Mouse (Mus musculus): ENCODE results near the gene Reps2.

Reps2 gene

GRCm38 (mm10) chrX:162589173-162589805, 54.2 kb downstream of the Reps2 start:
- no peak for DNase-seq (ENCODE audit: low spot score in 2 of 2)

DNA sequence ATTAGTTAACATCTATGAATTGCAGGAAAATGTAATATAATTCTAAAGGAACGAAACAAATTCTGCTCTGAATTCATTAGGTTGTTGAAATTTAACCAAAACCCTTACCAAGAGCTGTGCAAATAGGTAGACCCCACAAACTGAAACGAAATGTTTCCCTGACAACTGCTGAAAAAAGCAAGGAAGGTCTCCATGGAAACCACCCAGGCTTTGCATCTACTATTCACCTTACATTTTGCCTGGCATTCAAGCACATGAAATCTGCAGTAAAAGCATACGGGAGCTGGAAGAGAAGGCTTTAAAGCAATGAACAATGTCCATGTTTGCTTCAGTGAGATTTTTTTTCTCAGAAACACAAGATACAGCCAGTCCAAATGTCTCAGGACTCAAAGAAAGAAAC, 59.1 kb downstream of the Reps2 start:
- DNase-seq (ENCODE audit: low spot score in 2 of 2): no peak

DNA sequence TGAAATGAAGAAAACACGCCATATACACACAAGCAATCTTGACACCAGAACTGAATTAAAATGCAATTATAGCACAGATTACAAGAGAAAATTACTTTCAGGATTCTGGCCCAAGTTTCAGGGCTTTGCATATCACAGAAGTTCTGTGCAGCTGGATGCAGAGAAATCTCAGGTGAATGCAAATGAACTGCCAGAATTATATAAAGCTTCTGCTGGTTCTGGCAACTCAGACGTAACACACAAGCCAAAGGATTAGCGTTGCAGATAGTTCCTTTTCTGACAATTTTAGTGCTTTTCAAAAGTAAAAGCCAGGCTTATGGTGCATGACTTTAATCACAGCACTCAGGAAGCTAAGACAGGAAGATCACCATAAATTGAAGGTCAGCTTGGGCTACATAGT, 62.9 kb downstream of the Reps2 start:
- no peak for DNase-seq (ENCODE audit: low spot score in 2 of 2)

GRCm38 (mm10) chrX:162568439-162568838, 75.0 kb downstream of the Reps2 start:
- DNase-seq (ENCODE audit: low spot score in 2 of 2): no peak

- no peak for DNase-seq (ENCODE audit: low spot score in 2 of 2)
Observed at GRCm38 (mm10) chrX:162565501-162565900, 77.9 kb downstream of the Reps2 start.

- DNase-seq (ENCODE audit: low spot score in 2 of 2): peak in 1 of 2 experiments; percentile 44
Observed at GRCm38 (mm10) chrX:162556459-162556841, 87.0 kb downstream of the Reps2 start.

DNA sequence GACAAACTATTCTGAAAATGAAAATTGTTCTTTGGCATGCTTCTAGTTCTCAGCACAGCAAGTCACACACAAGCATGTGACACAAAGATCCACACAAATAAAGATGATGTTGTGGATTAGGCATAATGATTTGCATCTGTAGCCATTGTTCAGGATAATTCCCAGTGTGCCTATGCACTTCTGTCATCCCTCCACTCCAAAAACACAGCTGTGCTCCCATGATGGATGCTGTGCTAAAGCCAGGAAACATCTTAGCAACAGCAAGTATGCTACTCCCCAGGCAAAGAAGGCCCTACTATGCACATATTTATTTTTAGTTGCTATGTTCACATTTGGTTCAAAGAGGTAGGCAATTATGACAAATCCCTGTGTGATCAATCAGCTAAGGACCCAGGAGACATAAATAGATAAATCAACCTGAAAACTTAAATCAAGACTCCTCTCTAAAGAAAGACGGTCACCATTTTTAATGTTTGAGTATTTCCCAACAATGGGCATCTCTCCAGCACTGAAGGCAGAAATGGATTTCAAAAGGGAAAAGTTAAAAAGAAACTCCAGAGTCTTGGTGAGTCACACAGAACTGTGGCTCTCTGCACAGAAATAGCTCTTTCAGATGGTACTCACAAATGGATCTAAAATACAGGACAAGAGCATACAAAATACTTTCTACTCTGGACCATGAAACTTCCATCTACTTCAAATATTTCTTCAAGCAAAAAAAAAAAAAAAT, 87.6 kb downstream of the Reps2 start:
- no peak for DNase-seq (ENCODE audit: low spot score in 2 of 2)

DNA sequence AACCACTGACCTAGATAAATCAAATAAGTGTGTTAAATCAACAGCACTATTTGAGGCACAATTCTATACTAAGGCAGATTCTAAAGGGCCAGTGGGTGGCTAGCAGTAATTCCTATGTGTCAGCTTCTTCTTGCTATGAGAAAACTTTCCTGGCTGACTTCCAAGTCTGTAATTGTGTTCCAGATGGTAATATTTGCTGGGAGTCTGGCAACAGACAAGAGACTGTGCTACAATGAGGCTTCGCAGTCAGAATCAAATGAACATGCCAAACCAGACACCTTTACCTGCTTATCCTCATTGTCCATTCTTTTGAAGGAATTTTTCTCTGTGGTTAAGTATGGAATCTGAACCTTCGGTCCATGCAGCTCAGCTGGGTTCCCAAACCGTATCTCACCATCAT, 88.9 kb downstream of the Reps2 start:
- no peak for DNase-seq (ENCODE audit: low spot score in 2 of 2)

- DNase-seq (ENCODE audit: low spot score in 2 of 2): no peak
Observed at GRCm38 (mm10) chrX:162552383-162552782, 91.1 kb downstream of the Reps2 start.

- no peak for DNase-seq (ENCODE audit: low spot score in 2 of 2)
Observed at GRCm38 (mm10) chrX:162545037-162545436, 98.4 kb downstream of the Reps2 start.

GRCm38 (mm10) chrX:162542576-162543227, 100.7 kb downstream of the Reps2 start:
- no peak for DNase-seq (ENCODE audit: low spot score in 2 of 2)

DNA sequence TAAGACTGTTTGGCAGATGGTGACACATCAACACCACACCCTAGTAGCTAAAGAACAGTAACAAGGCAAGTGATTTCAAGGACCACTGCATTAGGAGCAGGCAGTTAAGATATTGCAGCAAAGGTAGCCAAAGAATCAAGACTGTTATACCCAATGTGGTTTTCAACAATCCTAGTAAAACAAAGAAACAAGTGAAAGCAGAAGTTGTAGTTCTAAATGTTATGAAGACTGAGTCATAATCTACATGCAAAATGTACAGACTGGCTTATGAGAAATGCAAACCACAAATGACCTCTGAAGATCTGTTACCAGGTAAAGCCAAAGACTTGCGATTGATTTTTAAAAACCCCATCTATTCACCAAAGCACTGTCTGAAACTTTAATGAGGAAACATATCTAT, 101.5 kb downstream of the Reps2 start:
- DNase-seq (ENCODE audit: low spot score in 2 of 2): no peak

DNA sequence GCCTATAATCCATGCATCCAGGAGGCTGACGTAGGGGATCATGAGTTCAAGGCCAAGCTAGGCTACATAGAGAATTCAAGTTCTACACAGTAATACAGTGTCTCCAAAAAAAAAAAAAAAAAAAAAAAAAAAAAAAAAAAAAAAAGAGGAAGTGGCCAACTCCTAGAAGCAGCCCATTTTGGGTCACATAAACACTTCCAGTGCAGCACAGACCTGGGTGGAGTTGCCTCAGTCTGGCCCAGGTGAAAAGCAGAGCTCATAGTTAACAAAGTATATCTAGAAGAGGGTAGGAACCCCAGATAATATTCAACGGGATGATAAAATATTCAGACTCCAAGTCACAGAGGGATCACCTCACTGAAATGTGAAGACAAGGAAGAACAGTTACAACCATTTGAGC, 112.4 kb downstream of the Reps2 start:
- no peak for DNase-seq (ENCODE audit: low spot score in 2 of 2)

GRCm38 (mm10) chrX:162527240-162527639, 116.2 kb downstream of the Reps2 start:
- DNase-seq (ENCODE audit: low spot score in 2 of 2): peak; percentile 24 to 40

- no peak for DNase-seq (ENCODE audit: low spot score in 2 of 2)
Observed at GRCm38 (mm10) chrX:162521831-162522514, 121.5 kb downstream of the Reps2 start.

GRCm38 (mm10) chrX:162521197-162521596, 122.3 kb downstream of the Reps2 start:
- DNase-seq (ENCODE audit: low spot score in 2 of 2): no peak

DNA sequence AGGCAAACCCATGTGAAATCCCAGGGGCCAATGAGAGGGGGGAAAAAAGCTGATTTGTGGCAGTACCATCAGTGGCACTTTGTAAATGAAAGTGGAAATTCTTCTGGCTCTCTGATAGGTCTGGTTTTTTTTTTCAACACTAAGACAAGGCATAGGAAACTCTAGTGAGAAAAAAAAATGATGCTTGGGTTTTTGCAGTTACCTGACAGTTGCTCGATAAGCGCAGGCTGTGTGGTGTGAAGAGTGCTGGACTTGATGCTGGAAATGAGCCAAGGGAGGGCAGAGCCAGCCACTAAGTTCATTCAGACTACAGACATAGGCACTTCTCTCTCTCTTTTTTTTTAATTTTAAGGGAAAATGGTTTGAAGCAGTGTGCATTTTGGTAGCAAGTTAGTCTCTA, 123.1 kb downstream of the Reps2 start:
- no peak for DNase-seq (ENCODE audit: low spot score in 2 of 2)

DNA sequence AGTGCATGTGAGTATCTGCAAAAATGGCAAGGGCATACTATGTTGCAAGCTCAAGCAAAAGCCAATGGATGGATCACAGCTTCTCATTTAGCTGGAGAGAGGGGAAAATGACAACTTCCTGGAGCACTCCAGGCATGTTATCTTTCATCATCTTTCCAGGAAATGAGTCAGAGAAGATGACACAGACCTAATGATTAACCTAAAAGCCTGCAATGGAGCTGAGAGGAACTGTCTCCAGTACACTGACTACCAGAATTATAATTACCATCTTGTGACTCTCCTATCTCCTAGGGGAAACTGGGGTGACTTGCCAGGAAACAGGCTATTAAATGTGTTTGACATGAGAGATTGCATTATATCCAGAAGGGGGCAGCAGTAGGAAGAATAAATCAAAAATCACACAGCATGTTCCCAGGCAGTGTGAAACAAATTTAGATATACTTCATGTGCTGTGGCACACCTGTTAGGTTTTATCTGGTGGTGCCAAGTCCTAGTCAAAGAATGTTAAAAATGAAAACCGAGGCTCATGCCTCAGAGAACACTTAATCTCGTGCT, 132.9 kb downstream of the Reps2 start:
- DNase-seq (ENCODE audit: low spot score in 2 of 2): no peak

DNA sequence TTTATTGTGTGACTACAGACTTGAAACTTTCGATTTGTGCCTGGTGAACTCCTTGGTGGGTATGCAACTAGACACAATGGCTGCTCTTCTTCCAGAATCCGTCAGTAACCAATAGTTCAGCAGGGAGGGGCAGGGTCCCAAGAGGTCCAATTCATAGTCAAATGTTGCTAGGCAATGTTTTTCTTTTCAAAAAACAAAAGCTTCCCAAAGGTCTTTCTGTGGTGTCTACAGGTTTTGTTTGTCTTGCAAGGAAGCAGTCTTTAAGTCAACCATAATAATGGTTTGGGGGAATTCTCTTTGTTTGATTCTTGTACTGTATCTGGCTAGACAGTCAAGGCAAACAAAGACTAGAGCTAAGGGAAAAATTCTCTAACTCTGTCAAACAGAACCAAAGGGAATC, 138.3 kb downstream of the Reps2 start:
- DNase-seq (ENCODE audit: low spot score in 2 of 2): no peak

GRCm38 (mm10) chrX:162503436-162503835, 140.0 kb downstream of the Reps2 start:
- DNase-seq (ENCODE audit: low spot score in 2 of 2): no peak

GRCm38 (mm10) chrX:162500962-162501361, 142.5 kb downstream of the Reps2 start:
- no peak for DNase-seq (ENCODE audit: low spot score in 2 of 2)

DNA sequence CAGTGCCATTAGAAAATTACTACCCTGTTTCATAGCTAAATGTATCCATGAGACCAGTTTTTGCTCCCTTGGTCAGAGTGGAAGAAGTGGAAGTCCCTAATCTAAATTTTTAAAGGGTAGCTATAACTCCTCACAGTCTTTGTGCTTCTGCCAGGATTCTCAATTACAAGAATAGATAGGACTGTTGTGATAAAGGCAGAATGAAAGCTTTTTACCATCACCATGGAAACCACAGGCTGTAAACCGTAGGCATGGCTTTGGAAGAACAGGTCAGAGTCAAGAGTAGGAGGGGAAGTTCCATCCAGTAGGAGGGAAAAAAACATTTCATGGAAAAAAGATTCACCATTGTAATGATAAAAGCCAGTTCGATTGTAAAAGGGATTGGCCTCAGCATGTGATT, 147.0 kb downstream of the Reps2 start:
- no peak for DNase-seq (ENCODE audit: low spot score in 2 of 2)
